Mouse (Mus musculus) heart, postnatal 0 days (tissue): ENCODE data around the gene Grm4. TPM values are rescaled to one million over a fixed set of nuclear protein-coding genes. Genes with fewer than 3 reads are reported as not detected.

Experiments
- ATAC-seq: fragments of 200-750 bp; cut with Nextera tagmentation; 2 replicates; pipeline ENCODE4 v1.8.0; 2017; ENCODE audit warnings: low read depth, moderate number of reproducible peaks, moderate library complexity; ENCODE audit not compliant: insufficient read depth
- DNase-seq: peaks from one replicate; pipeline ENCODE4 v3.0.0-alpha.2; 2016; ENCODE audit warnings: low spot score
- H3K27ac ChIP-seq: fragments of 300-500 bp; sonication (generic); 2 replicates; pipeline ENCODE4 v1.5.1; 2014; ENCODE audit warnings: low read depth, mild to moderate bottlenecking
- H3K27me3 ChIP-seq: fragments of 300-500 bp; sonication (generic); 2 replicates; pipeline ENCODE4 v1.6.1; 2014; ENCODE audit warnings: low read length, mixed read lengths; ENCODE audit not compliant: control insufficient read depth, insufficient read depth
- H3K36me3 ChIP-seq: fragments of 300-500 bp; sonication (generic); replicated peaks from 2 replicates; pipeline ENCODE4 v1.6.1; 2014; ENCODE audit warnings: low read length, mixed read lengths; ENCODE audit not compliant: control insufficient read depth, insufficient read depth
- H3K4me1 ChIP-seq: fragments of 300-500 bp; sonication (generic); 2 replicates; pipeline ENCODE4 v1.6.1; 2014; ENCODE audit warnings: antibody characterized with exemption; ENCODE audit not compliant: control insufficient read depth, insufficient read depth
- H3K4me2 ChIP-seq: fragments of 300-500 bp; sonication (generic); 2 replicates; pipeline ENCODE4 v1.6.1; 2014; ENCODE audit warnings: low read depth, mild to moderate bottlenecking, low read length, moderate library complexity
- H3K4me3 ChIP-seq: fragments of 300-500 bp; sonication (generic); 2 replicates; pipeline ENCODE4 v1.5.1; 2014; ENCODE audit warnings: low read depth, low read length
- H3K9ac ChIP-seq: fragments of 300-500 bp; sonication (generic); replicated peaks from 2 replicates; pipeline ENCODE4 v1.6.1; 2014; ENCODE audit warnings: low read depth, low read length, mixed read lengths
- H3K9me3 ChIP-seq: fragments of 300-500 bp; sonication (generic); replicated peaks from 2 replicates; pipeline ENCODE4 v1.6.1; 2016; ENCODE audit warnings: low read length; ENCODE audit not compliant: control insufficient read depth
- CTCF ChIP-seq: IDR thresholded peaks from 2 replicates; pipeline ENCODE4 v1.5.1; 2016; ENCODE audit warnings: antibody characterized with exemption, control low read depth, low read depth
- EP300 ChIP-seq: IDR thresholded peaks from 2 replicates; pipeline ENCODE4 v1.6.1; 2016; ENCODE audit warnings: antibody characterized with exemption, low read depth
- WGBS: fragments of 180-500 bp; shearing (Covaris S2); extraction: QIAGEN DNeasy Blood & Tissue Kit; methylation state at CpG from one replicate; pipeline ENCODE4 v1.1.7; 2014; 5-methylcytosine and 5-hydroxymethylcytosine counted together
- polyA plus RNA-seq: library from polyadenylated mRNA; unstranded; fragments of >200 nt; fragmentation: Nextera tagmentation; extraction: Ambion mirVana; gene quantifications from 2 replicates; pipeline ENCODE4 v1.2.1, GENCODE M21; 2015
- total RNA-seq: library from RNA; depleted of rRNA; stranded (reverse); fragments of >200 nt; gene quantifications from 2 replicates; pipeline ENCODE4 v1.2.3, GENCODE M21; 2014; ENCODE audit warnings: low replicate concordance

Gene Grm4
- total and polyA plus RNA-seq, 2 experiments from 2014 or later = 0.03 TPM; not detected in 1

DNA sequence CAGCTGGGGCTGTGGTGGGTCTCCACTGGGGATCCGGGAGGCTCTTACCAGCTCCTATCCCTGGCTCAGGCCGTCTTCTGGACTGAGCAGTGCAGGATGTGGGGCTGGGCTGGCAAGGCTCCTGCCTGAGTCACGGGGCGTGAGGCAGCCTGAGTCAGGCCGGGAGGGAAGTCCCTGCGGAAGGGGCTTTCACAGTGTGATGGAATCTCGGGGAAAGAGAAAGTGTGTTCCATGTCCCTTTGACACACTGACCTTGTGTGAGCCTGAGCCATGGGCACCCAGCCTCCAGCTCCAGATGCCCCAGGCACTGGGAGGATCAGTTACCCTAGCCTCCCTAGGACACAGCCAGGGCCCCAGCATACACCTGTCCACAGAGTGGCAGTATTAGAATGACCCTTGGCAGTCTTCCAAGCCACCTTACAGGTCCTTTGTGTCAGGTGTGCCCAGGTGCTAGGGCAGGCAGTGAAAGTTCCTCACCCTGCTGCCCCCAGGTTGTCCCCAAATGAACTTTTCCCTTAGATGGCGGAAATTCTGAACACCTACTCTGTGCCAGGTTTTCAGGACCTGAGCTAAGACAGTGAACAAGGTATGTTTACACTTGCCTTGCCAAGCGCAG lies 26.2 kb upstream of the Grm4 start:
- 0 out of 2 replicates have a peak, but pooled peaks cover 5% of the 10 kb centered on the region for H3K4me1 ChIP-seq
- TF ChIP-seq EP300 (no peak), CTCF (no peak)
- peak; percentile 71 for ATAC-seq
- no peaks in the 10 kb centered on the region for H3K27me3 ChIP-seq
- 51% methylated on average over 9 of the region's 9 CpGs for WGBS
- H3K9me3 ChIP-seq = no peaks in the 10 kb centered on the region
- no peaks in the 10 kb centered on the region for H3K36me3 ChIP-seq
- no peak overlapping the region for H3K27ac ChIP-seq
- H3K9ac ChIP-seq = no peak overlapping the region
- H3K4me2 ChIP-seq = no peak overlapping the region
- DNase-seq = no peak
- no peak overlapping the region for H3K4me3 ChIP-seq

- Histone ChIP-seq H3K27me3 (no peaks in the 10 kb centered on the region), H3K9ac (no peak overlapping the region), H3K36me3 (no peaks in the 10 kb centered on the region), H3K4me1 (0 out of 2 replicates have a peak, but pooled peaks cover 5% of the 10 kb centered on the region), H3K4me3 (no peak overlapping the region), H3K27ac (no peak overlapping the region), H3K9me3 (no peaks in the 10 kb centered on the region), H3K4me2 (no peak overlapping the region)
- DNase-seq = no peak
- no peak for ATAC-seq
- 70% methylated on average over 7 of the region's 7 CpGs for WGBS
- TF ChIP-seq EP300 (no peak), CTCF (no peak)
Measured at GRCm38 (mm10) chr17:27546574-27547085, 25.4 kb upstream of the Grm4 start.

DNA sequence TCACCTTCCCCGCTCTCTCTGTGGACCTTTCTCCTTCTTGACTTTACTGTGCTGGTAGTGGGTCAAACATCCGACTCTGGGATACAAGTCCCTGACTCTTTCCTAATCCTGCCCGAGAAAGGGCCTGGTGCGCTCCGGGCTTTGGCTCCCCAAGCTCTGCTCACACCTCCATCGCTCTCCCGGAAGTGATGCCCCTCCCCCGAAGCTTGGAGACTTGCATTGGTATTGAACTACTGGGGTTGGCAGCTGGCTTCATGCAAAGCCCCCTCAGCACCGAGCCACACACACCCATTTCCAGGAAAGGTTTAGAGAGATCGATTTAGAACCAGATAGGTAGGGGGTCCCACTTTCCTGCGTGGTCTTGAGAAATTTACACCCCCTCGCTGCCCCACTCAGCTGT lies 24.8 kb upstream of the Grm4 start:
- H3K27ac ChIP-seq = no peak overlapping the region
- ATAC-seq = no peak
- H3K4me1 ChIP-seq = 0 out of 2 replicates have a peak, but pooled peaks cover 5% of the 10 kb centered on the region
- no peaks in the 10 kb centered on the region for H3K9me3 ChIP-seq
- TF ChIP-seq CTCF (no peak), EP300 (no peak)
- 53% methylated on average over 12 of the region's 12 CpGs for WGBS
- no peak overlapping the region for H3K9ac ChIP-seq
- no peak overlapping the region for H3K4me2 ChIP-seq
- H3K27me3 ChIP-seq = no peaks in the 10 kb centered on the region
- no peaks in the 10 kb centered on the region for H3K36me3 ChIP-seq
- DNase-seq = no peak
- H3K4me3 ChIP-seq = no peak overlapping the region

GRCm38 (mm10) chr17:27544551-27544950 lies 23.3 kb upstream of the Grm4 start:
- H3K4me1 ChIP-seq = 0 out of 2 replicates have a peak, but pooled peaks cover 5% of the 10 kb centered on the region
- no peak overlapping the region for H3K4me3 ChIP-seq
- no peak overlapping the region for H3K4me2 ChIP-seq
- 72% methylated on average over 11 of the region's 11 CpGs for whole genome bisulfite sequencing
- DNase-seq (no peak), ATAC-seq (no peak)
- H3K27ac ChIP-seq = no peak overlapping the region
- no peak for TF ChIP-seq CTCF
- no peak for TF ChIP-seq EP300
- H3K9me3 ChIP-seq = no peaks in the 10 kb centered on the region
- H3K36me3 ChIP-seq = no peaks in the 10 kb centered on the region
- no peaks in the 10 kb centered on the region for H3K27me3 ChIP-seq
- H3K9ac ChIP-seq = no peak overlapping the region

- TF ChIP-seq EP300 = no peak
- TF ChIP-seq CTCF = no peak
- ATAC-seq = no peak
- Histone ChIP-seq H3K4me3 (no peak overlapping the region), H3K4me1 (no peaks in the 10 kb centered on the region), H3K9me3 (no peaks in the 10 kb centered on the region), H3K4me2 (no peak overlapping the region), H3K36me3 (no peaks in the 10 kb centered on the region), H3K27me3 (no peaks in the 10 kb centered on the region), H3K27ac (no peak overlapping the region), H3K9ac (no peak overlapping the region)
- no peak for DNase-seq
- WGBS = 75% methylated on average over 3 of the region's 3 CpGs
Measured at GRCm38 (mm10) chr17:27541984-27542383, 20.8 kb upstream of the Grm4 start.

- Histone ChIP-seq H3K27ac (no peak overlapping the region), H3K4me3 (no peak overlapping the region), H3K9ac (no peak overlapping the region), H3K27me3 (no peaks in the 10 kb centered on the region), H3K4me1 (no peaks in the 10 kb centered on the region), H3K36me3 (no peaks in the 10 kb centered on the region), H3K9me3 (no peaks in the 10 kb centered on the region), H3K4me2 (no peak overlapping the region)
- 67% methylated on average over 2 of the region's 2 CpGs for WGBS
- DNase-seq = no peak
- no peak for ATAC-seq
- no peak for TF ChIP-seq CTCF
- no peak for TF ChIP-seq EP300
Measured at GRCm38 (mm10) chr17:27541261-27541660, 20.1 kb upstream of the Grm4 start.
